Mouse (Mus musculus): ENCODE data around the gene Thy1. TPM values are rescaled to one million over a fixed set of nuclear protein-coding genes. Genes with fewer than 3 reads are reported as not detected.

Gene Thy1
- total RNA-seq, 2 experiments from 2014 or later = 7.8 to 33.1 TPM

DNA sequence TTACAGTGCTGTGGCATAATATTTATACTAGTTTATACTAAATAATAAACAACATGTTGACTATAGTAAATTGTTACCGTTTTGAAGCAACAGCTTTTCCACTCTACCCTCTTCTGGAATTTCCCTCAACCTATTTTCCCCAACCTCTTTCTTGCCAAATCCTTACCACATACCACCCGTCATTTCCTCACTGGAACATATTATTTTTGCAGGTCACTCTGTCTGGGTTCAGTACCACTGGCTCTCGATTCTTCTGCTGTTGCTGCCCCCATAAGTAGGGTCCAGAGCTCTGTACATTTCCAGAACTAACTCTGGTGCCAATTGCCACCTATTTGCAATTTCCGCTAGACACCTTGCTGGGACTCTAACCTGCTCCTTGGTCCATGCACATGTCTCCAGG is 11.2 kb upstream of the Thy1 start:
- ATAC-seq (replicated peaks; ENCODE audit: low FRiP score, poor library complexity, severe bottlenecking) = no peak

DNA sequence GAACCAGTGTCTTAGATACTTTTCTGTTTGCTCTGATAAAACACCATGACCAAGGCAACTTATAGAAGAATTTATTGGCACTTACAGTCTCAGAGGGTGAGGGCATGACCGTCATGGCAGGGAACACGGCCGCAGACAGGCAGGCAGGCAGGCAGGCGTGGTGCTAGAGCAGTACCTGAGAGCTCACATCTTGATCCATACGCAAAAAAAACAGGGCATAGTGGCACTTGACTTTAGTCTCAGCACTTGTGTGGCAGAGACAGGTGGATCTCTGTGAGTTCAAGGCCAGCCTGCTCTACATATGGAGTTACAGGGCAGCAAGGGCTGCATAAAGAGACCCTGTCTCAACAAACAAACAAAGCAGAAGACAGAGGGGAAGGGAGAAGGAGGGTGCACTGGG is 9.9 kb upstream of the Thy1 start:
- ATAC-seq (replicated peaks; ENCODE audit: low FRiP score, poor library complexity, severe bottlenecking) = no peak

DNA sequence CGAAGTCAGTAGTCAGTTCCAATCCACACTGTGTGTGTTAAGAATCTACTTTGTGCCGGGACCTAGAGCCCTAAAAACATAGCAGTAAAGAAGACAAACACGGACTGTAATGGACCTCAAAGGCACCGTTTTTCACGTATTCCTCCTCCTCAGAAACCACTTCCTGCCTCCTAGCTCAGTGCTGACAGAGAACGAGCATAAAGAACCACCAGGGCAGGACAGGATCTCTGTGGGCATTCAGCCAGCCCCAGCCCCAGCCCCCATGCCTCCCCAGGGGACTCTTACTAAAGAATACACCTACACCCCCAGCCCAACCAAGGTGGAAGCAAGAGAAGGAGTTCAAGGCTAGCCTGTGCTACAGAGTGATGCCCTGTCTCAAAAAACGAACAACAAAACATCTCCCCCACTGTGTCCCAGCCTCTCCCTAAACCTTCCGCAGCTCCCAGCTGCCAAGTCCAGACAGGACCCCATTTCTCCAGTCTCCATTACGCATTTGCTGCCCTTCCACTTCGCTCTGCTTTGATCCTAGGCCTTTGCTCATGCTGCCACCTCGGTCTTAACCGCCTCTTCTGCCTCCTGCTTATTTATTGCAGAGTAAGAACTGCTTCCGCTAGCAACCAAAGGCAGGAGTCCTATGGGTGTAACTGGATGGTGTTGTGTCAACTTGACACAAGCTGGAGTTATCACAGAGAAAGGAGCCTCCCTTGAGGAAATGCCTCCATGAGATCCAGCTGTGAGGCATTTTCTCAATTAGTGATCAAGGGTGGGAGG is 9.0 kb upstream of the Thy1 start:
- ATAC-seq (replicated peaks; ENCODE audit: low FRiP score, poor library complexity, severe bottlenecking) = no peak

DNA sequence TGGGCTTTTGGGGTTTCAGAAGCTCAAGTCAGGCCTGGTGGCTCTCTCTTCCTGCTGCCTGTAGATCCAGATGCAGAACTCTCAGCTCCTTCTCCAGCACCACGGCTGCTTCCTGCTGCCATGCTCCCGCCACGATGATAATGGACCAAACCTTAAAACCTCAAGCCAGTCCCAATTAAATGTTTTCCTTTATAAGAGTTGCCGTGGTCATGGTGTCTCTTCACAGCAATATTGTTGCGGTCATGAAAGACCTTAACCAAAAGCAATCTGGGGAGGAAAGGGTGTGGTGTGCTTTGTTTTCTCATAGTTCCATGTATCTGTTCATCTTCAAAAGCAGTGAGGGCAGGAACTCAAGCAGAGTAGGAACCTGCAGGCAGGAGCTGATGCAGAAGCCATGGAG is 6.1 kb upstream of the Thy1 start:
- ATAC-seq (replicated peaks; ENCODE audit: low FRiP score, poor library complexity, severe bottlenecking) = no peak

DNA sequence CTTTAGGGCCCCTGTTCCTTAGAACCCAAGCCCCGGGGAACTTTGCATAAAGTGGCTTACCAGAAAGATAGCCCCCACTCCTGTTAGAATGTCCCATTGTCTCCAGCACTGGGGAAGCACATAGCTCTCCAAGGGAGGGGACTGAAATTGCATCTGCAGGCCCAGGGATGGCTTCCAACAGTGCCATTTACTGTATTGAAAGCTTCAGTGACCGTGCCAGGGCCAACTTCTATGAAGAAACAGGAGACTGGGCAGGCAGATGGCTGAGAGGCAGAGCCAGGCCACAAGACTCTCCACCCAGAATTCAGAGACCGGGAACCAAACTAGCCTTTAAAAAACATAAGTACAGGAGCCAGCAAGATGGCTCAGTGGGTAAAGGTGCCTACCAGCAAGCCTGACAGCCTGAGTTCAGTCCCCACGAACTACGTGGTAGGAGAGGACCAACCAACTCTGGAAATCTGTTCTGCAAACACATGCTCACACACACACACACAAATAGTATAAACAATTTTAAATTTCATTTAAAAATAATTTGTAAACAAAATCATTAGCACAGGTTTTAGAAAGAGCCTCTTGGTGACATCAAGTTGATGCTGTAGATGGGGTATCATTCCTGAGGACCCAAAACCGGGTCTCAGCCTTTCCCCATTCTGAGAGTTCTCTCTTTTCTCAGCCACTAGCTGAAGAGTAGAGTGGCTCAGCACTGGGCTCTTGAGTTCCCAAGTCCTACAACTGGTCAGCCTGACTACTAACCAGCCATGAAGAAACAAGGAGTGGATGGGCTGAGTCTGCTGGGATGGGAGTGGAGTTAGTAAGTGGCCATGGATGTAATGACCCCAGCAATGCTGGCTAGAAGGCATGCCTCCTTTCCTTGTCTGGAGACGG is 1.4 kb upstream of the Thy1 start:
- no peak for ATAC-seq (replicated peaks; ENCODE audit: low FRiP score, poor library complexity, severe bottlenecking)

DNA sequence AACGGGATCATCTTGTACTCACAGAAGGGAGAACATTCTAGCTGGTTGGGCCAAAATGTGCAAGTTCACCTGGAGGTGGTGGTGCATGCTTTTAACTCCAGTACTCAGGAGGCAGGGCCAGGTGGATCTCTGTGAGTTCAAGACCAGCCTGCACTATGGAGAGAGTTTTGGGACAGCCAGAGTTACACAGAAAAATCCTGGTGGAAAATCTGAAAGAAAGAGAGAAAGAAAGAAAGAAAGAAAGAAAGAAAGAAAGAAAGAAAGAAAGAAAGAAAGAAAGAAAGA is 846 bp upstream of the Thy1 start:
- no peak for ATAC-seq (replicated peaks; ENCODE audit: low FRiP score, poor library complexity, severe bottlenecking)

DNA sequence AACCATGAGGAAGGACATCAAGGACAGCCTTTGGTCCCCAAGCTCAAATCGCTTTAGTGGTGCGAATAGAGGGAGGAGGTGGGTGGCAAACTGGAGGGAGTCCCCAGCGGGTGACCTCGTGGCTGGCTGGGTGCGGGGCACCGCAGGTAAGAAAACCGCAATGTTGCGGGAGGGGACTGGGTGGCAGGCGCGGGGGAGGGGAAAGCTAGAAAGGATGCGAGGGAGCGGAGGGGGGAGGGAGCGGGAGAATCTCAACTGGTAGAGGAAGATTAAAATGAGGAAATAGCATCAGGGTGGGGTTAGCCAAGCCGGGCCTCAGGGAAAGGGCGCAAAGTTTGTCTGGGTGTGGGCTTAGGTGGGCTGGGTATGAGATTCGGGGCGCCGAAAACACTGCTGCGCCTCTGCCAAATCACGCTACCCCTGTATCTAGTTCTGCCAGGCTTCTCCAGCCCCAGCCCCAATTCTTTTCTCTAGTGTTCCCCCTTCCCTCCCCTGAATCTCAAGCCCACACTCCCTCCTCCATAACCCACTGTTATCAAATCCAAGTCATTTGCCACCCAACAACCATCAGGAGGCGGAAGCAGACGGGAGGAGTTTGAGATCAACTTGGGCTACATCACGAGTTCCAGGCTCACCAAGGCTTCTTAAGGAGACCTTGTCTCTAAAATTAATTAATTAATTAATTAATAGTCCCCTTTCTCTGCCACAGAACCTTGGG is 683 bp downstream of the Thy1 start:
- no peak for ATAC-seq (replicated peaks; ENCODE audit: low FRiP score, poor library complexity, severe bottlenecking)

DNA sequence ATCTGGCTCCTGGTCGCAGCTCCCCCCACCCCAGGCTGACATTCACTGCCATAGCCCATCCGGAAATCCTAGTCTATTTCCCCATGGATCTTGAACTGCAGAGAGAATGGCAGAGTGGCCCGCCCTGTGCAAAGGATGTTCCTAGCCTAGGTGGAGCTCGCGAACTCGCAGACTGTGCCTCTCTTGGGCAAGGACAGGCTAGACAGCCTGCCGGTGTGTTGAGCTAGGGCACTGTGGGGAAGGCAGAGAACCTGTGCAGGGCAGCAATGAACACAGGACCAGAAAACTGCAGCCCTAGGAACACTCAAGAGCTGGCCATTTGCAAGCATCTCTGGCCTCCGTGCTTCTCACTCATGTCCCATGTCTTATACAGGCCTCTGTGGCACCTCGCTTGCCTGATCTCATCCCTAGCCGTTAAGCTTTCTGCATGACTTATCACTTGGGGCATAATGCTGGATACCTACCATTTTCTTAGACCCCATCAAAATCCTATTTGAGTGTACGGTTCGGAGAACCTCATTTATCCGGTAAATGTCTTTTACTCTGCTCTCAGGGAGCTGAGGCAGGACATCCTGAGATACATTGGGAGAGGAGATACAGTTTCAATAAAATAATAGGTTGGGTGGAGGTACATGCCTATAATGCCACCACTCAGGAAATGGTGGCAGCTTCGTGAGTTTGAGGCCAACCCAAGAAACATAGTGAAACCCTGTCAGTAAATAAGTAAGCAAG is 1.4 kb downstream of the Thy1 start:
- no peak for ATAC-seq (replicated peaks; ENCODE audit: low FRiP score, poor library complexity, severe bottlenecking)

DNA sequence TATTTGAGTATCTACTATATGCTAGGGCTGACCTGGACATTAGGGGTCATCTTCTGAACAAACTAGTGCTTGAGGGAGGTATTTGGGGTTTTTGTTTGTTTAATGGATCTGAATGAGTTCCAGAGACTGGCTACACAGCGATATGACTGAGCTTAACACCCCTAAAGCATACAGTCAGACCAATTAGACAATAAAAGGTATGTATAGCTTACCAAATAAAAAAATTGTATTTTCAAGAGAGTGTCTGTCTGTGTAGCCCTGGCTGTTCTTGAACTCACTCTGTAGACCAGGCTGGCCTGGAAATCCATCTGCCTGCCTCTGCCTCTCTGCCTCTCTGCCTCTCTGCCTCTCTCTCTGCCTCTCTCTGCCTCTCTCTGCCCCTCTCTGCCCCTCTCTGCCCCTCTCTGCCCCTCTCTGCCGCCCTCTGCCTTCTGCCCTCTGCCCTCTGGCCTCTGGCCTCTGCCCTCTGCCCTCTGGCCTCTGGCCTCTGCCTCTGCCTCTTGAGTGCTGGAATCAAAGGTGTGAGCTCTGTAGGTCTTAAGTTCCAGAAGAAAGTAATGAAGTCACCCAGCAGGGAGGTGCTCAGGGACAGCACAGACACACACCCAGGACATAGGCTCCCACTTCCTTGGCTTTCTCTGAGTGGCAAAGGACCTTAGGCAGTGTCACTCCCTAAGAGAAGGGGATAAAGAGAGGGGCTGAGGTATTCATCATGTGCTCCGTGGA is 2.1 kb downstream of the Thy1 start:
- no peak for ATAC-seq (replicated peaks; ENCODE audit: low FRiP score, poor library complexity, severe bottlenecking)

DNA sequence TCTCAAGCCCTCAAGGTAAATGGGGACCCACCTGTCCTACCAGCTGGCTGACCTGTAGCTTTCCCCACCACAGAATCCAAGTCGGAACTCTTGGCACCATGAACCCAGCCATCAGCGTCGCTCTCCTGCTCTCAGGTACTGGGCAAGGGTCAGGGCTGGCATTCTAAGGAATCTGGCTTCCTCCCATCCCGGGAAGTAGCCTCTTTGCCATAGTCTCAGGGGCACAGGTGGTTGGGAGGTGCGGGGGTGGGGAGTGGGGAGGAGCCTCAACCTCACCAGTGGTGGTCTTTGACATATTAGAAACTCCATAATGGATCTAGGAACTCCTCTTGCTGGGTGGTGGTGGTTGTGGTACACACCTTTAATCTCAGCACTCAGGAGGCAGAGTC is 2.7 kb downstream of the Thy1 start:
- no peak for ATAC-seq (replicated peaks; ENCODE audit: low FRiP score, poor library complexity, severe bottlenecking)

DNA sequence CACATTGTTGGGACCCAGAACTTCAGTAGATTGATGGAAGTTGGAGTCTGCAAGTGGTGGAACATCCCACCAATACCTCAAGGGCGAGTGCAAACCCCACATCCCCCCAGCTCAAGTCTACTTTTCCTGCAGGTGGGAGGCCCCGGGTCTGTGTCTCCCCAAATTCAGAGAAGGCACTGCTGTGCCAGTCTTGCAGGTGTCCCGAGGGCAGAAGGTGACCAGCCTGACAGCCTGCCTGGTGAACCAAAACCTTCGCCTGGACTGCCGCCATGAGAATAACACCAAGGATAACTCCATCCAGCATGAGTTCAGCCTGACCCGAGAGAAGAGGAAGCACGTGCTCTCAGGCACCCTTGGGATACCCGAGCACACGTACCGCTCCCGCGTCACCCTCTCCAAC is 3.2 kb downstream of the Thy1 start:
- no peak for ATAC-seq (replicated peaks; ENCODE audit: low FRiP score, poor library complexity, severe bottlenecking)

DNA sequence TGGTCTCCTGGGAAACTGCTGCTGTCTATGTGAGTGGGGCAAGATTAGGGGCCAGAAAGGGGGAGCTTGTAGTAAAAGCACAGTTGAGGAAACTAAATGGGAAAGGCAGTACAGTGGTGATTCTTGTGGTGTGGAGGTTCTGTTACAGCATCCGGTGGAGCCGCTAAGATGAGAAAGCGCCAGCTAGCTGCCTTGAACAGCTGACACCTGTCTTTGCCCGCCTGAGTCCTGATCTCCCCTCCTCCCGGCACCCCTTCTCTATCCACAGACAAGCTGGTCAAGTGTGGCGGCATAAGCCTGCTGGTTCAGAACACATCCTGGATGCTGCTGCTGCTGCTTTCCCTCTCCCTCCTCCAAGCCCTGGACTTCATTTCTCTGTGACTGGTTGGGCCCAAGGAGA is 3.9 kb downstream of the Thy1 start:
- ATAC-seq (replicated peaks; ENCODE audit: low FRiP score, poor library complexity, severe bottlenecking) = no peak

DNA sequence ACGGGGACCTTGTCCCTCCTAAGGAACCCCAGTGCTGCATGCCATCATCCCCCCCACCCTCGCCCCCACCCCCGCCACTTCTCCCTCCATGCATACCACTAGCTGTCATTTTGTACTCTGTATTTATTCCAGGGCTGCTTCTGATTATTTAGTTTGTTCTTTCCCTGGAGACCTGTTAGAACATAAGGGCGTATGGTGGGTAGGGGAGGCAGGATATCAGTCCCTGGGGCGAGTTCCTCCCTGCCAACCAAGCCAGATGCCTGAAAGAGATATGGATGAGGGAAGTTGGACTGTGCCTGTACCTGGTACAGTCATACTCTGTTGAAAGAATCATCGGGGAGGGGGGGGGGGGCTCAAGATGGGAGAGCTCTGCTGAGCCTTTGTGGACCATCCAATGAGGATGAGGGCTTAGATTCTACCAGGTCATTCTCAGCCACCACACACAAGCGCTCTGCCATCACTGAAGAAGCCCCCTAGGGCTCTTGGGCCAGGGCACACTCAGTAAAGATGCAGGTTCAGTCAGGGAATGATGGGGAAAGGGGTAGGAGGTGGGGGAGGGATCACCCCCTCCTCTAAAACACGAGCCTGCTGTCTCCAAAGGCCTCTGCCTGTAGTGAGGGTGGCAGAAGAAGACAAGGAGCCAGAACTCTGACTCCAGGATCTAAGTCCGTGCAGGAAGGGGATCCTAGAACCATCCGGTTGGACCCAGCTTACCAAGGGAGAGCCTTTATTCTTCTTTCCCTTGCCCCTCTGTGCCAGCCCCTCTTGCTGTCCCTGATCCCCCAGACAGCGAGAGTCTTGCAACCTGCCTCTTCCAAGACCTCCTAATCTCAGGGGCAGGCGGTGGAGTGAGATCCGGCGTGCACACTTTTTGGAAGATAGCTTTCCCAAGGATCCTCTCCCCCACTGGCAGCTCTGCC is 4.6 kb downstream of the Thy1 start:
- no peak for ATAC-seq (replicated peaks; ENCODE audit: low FRiP score, poor library complexity, severe bottlenecking)

DNA sequence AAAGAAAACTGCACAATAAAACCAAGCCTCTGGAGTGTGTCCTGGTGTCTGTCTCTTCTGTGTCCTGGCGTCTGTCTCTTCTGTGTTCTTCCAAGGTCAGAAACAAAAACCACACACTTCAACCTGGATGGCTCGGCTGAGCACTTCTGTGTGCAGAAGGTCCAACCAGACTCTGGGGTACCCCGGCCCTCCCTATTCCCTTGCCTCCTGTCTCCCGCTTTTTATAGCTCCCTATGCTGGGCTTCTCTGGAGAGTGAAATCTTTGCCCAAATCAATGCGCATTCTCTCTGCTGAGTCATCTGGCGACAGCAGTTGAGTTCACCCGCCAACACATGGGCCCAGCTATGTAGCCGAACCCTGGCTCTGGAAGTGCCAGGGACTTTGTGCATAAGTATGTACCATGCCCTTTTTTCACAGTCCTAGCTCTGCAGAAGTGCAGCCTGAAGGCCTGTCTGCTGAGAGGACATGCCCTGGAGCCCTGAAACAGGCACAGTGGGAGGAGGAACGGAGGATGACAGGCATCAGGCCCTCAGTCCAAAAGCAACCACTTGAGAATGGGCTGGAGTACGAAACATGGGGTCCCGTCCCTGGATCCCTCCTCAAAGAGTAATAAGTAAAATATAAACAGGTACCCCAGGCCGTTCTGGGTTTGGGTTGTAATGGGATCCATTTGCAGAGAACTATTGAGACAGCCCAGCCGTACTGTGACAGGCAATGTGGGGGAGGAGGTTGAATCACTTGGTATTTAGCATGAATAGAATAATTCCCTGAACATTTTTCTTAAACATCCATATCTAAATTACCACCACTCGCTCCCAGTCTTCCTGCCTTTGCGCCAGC is 5.6 kb downstream of the Thy1 start:
- no peak for ATAC-seq (replicated peaks; ENCODE audit: low FRiP score, poor library complexity, severe bottlenecking)

DNA sequence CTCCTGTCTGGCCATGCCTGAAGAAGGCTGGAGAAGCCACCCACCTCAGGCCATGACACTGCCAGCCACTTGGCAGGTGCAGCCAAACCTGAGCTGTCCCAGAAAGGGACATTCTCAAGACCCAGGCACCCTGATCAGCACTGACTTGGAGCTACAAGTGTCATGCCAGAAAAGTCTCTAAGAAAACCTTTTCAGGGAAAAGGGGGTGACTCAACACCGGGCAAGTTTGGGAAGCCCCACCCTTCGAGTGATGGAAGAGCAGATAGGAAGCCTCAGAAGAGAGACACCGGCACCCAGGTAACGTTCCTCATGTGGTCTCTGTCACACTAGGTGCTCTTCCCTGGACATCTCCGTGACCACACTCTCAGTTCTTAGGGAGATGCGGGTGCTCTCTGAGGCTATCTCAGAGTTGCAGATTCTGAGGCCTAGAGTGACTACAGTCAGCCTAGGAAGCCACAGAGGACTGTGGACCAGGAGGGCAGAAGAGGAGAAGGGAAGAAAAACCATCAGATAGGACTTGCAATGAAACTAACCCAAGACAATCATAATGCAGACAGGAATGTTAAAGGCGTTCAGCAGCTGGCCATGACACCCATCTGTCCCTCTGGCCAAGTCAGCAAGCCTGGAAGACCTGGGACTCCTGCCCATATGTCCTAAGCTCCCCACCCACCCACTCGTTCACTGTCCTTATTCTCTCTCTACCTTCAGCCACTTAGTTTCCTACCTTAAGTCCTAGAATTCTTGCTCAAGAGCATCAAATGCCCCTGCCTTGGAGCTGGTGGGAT is 6.4 kb downstream of the Thy1 start:
- ATAC-seq (replicated peaks; ENCODE audit: low FRiP score, poor library complexity, severe bottlenecking) = no peak

DNA sequence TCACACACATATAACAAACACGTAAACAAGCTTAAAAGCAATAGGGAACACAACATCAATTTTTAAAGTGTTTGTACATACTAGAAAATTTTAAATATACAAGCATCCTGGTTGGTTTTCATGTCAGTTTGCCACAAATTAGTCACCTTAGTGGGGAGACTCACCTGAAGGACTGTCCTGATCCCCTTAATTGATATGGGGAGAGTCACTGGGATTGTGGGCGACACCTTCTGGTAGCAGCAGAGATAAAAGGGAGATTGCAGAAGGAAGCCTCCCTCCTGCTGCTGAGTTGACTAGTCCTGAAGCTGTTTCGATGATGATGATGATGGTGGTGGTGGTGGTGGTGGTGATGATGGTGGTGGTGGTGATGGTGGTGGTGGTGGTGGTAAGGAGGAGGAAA is 9.7 kb downstream of the Thy1 start:
- no peak for ATAC-seq (replicated peaks; ENCODE audit: low FRiP score, poor library complexity, severe bottlenecking)

DNA sequence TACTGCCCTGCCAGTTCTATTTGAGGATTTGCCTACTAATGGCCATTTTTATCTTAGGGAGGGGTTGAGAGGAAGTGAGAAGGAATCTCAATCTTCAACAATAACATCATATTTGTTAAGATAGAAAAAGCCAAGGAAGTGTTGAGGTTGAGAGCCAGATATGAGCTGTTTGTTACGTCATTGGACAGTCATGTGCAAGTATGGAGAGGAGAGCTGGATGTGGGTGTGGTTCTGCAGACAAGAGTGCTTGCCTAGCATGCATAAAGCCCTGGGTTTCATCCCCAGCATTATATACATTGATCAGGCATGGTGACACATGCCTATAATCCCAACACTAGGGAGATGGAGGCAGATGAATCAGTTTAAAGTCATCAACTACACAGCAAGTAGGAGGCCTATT is 10.8 kb downstream of the Thy1 start:
- no peak for ATAC-seq (replicated peaks; ENCODE audit: low FRiP score, poor library complexity, severe bottlenecking)
